Mouse (Mus musculus): Measurements from ENCODE around the gene Ern1. TPM values are rescaled to one million over a fixed set of nuclear protein-coding genes. Genes with fewer than 3 reads are reported as not detected.
A peak's percentile ranks its signal among the peaks of the same experiment; 100 is the strongest.

Ern1 gene
- polyA plus RNA-seq, 1 experiment from 2014 or later: 4.7 TPM

GRCm38 (mm10) chr11:106478745-106479144 is 8.9 kb downstream of the Ern1 start:
- Histone ChIP-seq H3K4me3 (ENCODE audit: low read length) (no peak overlapping the region), H3K4me1 (ENCODE audit: control insufficient read depth, insufficient read depth, low read length) (no peaks in the 10 kb centered on the region), H3K27ac (ENCODE audit: low read length) (no peak overlapping the region), H3K4me2 (ENCODE audit: low read depth, low read length) (no peak overlapping the region), H3K36me3 (ENCODE audit: control insufficient read depth, insufficient read depth) (no peaks in the 10 kb centered on the region), H3K27me3 (ENCODE audit: control insufficient read depth, insufficient read depth, low read length) (no peaks in the 10 kb centered on the region), H3K9me3 (replicated peaks; ENCODE audit: control insufficient read depth, low read length) (no peaks in the 10 kb centered on the region), H3K9ac (ENCODE audit: low read length) (no peak overlapping the region)
- no peak for ATAC-seq (replicated peaks; ENCODE audit: extremely low read depth, insufficient read depth, low FRiP score)
- 52% methylated on average over 1 of the region's 1 CpGs for WGBS

- Histone ChIP-seq H3K4me2 (ENCODE audit: low read depth, low read length) (no peak overlapping the region), H3K9me3 (replicated peaks; ENCODE audit: control insufficient read depth, low read length) (no peaks in the 10 kb centered on the region), H3K4me1 (ENCODE audit: control insufficient read depth, insufficient read depth, low read length) (no peaks in the 10 kb centered on the region), H3K4me3 (ENCODE audit: low read length) (no peak overlapping the region), H3K36me3 (ENCODE audit: control insufficient read depth, insufficient read depth) (no peaks in the 10 kb centered on the region), H3K27ac (ENCODE audit: low read length) (no peak overlapping the region), H3K27me3 (ENCODE audit: control insufficient read depth, insufficient read depth, low read length) (no peaks in the 10 kb centered on the region), H3K9ac (ENCODE audit: low read length) (no peak overlapping the region)
- WGBS: 80% methylated on average over 4 of the region's 4 CpGs
- ATAC-seq (replicated peaks; ENCODE audit: extremely low read depth, insufficient read depth, low FRiP score): no peak
These were observed 10.0 kb downstream of the Ern1 start for GRCm38 (mm10) chr11:106477505-106478160.

- WGBS: 52% methylated on average over 1 of the region's 1 CpGs
- no peaks in the 10 kb centered on the region for H3K36me3 ChIP-seq (ENCODE audit: control insufficient read depth, insufficient read depth)
- no peak overlapping the region for H3K27ac ChIP-seq (ENCODE audit: low read length)
- H3K9ac ChIP-seq (ENCODE audit: low read length): no peak overlapping the region
- no peak for ATAC-seq (replicated peaks; ENCODE audit: extremely low read depth, insufficient read depth, low FRiP score)
- no peak overlapping the region for H3K4me2 ChIP-seq (ENCODE audit: low read depth, low read length)
- no peak overlapping the region for H3K4me3 ChIP-seq (ENCODE audit: low read length)
- no peaks in the 10 kb centered on the region for H3K27me3 ChIP-seq (ENCODE audit: control insufficient read depth, insufficient read depth, low read length)
- no peaks in the 10 kb centered on the region for H3K9me3 ChIP-seq (replicated peaks; ENCODE audit: control insufficient read depth, low read length)
- no peaks in the 10 kb centered on the region for H3K4me1 ChIP-seq (ENCODE audit: control insufficient read depth, insufficient read depth, low read length)
These were observed 12.3 kb downstream of the Ern1 start for GRCm38 (mm10) chr11:106475309-106475708.

- no peaks in the 10 kb centered on the region for H3K36me3 ChIP-seq (ENCODE audit: control insufficient read depth, insufficient read depth)
- no peak overlapping the region for H3K4me3 ChIP-seq (ENCODE audit: low read length)
- H3K9ac ChIP-seq (ENCODE audit: low read length): no peak overlapping the region
- no peaks in the 10 kb centered on the region for H3K27me3 ChIP-seq (ENCODE audit: control insufficient read depth, insufficient read depth, low read length)
- 0 out of 2 replicates have a peak overlapping the region, but pooled peaks have one; percentile 7 for H3K27ac ChIP-seq (ENCODE audit: low read length)
- H3K4me1 ChIP-seq (ENCODE audit: control insufficient read depth, insufficient read depth, low read length): no peaks in the 10 kb centered on the region
- no peaks in the 10 kb centered on the region for H3K9me3 ChIP-seq (replicated peaks; ENCODE audit: control insufficient read depth, low read length)
- no peak for ATAC-seq (replicated peaks; ENCODE audit: extremely low read depth, insufficient read depth, low FRiP score)
- no peak overlapping the region for H3K4me2 ChIP-seq (ENCODE audit: low read depth, low read length)
- WGBS: 80% methylated on average over 1 of the region's 1 CpGs
These were observed 16.0 kb downstream of the Ern1 start for GRCm38 (mm10) chr11:106471629-106472028.

- no peaks in the 10 kb centered on the region for H3K27me3 ChIP-seq (ENCODE audit: control insufficient read depth, insufficient read depth, low read length)
- ATAC-seq (replicated peaks; ENCODE audit: extremely low read depth, insufficient read depth, low FRiP score): no peak
- no peaks in the 10 kb centered on the region for H3K36me3 ChIP-seq (ENCODE audit: control insufficient read depth, insufficient read depth)
- no peak overlapping the region for H3K27ac ChIP-seq (ENCODE audit: low read length)
- no peak overlapping the region for H3K4me2 ChIP-seq (ENCODE audit: low read depth, low read length)
- H3K9me3 ChIP-seq (replicated peaks; ENCODE audit: control insufficient read depth, low read length): no peaks in the 10 kb centered on the region
- H3K9ac ChIP-seq (ENCODE audit: low read length): no peak overlapping the region
- 84% methylated on average over 1 of the region's 1 CpGs for WGBS
- no peak overlapping the region for H3K4me3 ChIP-seq (ENCODE audit: low read length)
- peaks cover 3% of the 10 kb centered on the region; the same call in 1 of the 2 replicates for H3K4me1 ChIP-seq (ENCODE audit: control insufficient read depth, insufficient read depth, low read length)
These were observed 19.1 kb downstream of the Ern1 start for GRCm38 (mm10) chr11:106468509-106468908.

- 88% methylated on average over 4 of the region's 4 CpGs for WGBS
- ATAC-seq (replicated peaks; ENCODE audit: extremely low read depth, insufficient read depth, low FRiP score): no peak
- Histone ChIP-seq H3K27me3 (ENCODE audit: control insufficient read depth, insufficient read depth, low read length) (no peaks in the 10 kb centered on the region), H3K4me1 (ENCODE audit: control insufficient read depth, insufficient read depth, low read length) (peaks cover 17% of the 10 kb centered on the region), H3K9me3 (replicated peaks; ENCODE audit: control insufficient read depth, low read length) (no peaks in the 10 kb centered on the region), H3K4me2 (ENCODE audit: low read depth, low read length) (no peak overlapping the region), H3K36me3 (ENCODE audit: control insufficient read depth, insufficient read depth) (no peaks in the 10 kb centered on the region), H3K4me3 (ENCODE audit: low read length) (no peak overlapping the region), H3K9ac (ENCODE audit: low read length) (no peak overlapping the region), H3K27ac (ENCODE audit: low read length) (no peak overlapping the region)
These were observed 21.7 kb downstream of the Ern1 start for GRCm38 (mm10) chr11:106465932-106466331.

- H3K27me3 ChIP-seq (ENCODE audit: control insufficient read depth, insufficient read depth, low read length): no peaks in the 10 kb centered on the region
- no peak overlapping the region for H3K4me2 ChIP-seq (ENCODE audit: low read depth, low read length)
- H3K4me1 ChIP-seq (ENCODE audit: control insufficient read depth, insufficient read depth, low read length): peaks cover 17% of the 10 kb centered on the region
- no peaks in the 10 kb centered on the region for H3K36me3 ChIP-seq (ENCODE audit: control insufficient read depth, insufficient read depth)
- no peak for ATAC-seq (replicated peaks; ENCODE audit: extremely low read depth, insufficient read depth, low FRiP score)
- no peak overlapping the region for H3K4me3 ChIP-seq (ENCODE audit: low read length)
- WGBS: 95% methylated on average over 1 of the region's 1 CpGs
- no peak overlapping the region for H3K27ac ChIP-seq (ENCODE audit: low read length)
- no peaks in the 10 kb centered on the region for H3K9me3 ChIP-seq (replicated peaks; ENCODE audit: control insufficient read depth, low read length)
- H3K9ac ChIP-seq (ENCODE audit: low read length): no peak overlapping the region
These were observed 22.1 kb downstream of the Ern1 start for GRCm38 (mm10) chr11:106465545-106465903.

GRCm38 (mm10) chr11:106464681-106465544 is 22.7 kb downstream of the Ern1 start:
- Histone ChIP-seq H3K4me1 (ENCODE audit: control insufficient read depth, insufficient read depth, low read length) (peaks cover 17% of the 10 kb centered on the region), H3K4me3 (ENCODE audit: low read length) (no peak overlapping the region), H3K9me3 (replicated peaks; ENCODE audit: control insufficient read depth, low read length) (no peaks in the 10 kb centered on the region), H3K4me2 (ENCODE audit: low read depth, low read length) (no peak overlapping the region), H3K9ac (ENCODE audit: low read length) (no peak overlapping the region), H3K36me3 (ENCODE audit: control insufficient read depth, insufficient read depth) (no peaks in the 10 kb centered on the region), H3K27ac (ENCODE audit: low read length) (no peak overlapping the region), H3K27me3 (ENCODE audit: control insufficient read depth, insufficient read depth, low read length) (no peaks in the 10 kb centered on the region)
- ATAC-seq (replicated peaks; ENCODE audit: extremely low read depth, insufficient read depth, low FRiP score): no peak
- WGBS: 80% methylated on average over 4 of the region's 4 CpGs

- Histone ChIP-seq H3K4me2 (ENCODE audit: low read depth, low read length) (no peak overlapping the region), H3K27ac (ENCODE audit: low read length) (no peak overlapping the region), H3K4me3 (ENCODE audit: low read length) (no peak overlapping the region), H3K4me1 (ENCODE audit: control insufficient read depth, insufficient read depth, low read length) (peaks cover 17% of the 10 kb centered on the region), H3K9me3 (replicated peaks; ENCODE audit: control insufficient read depth, low read length) (no peaks in the 10 kb centered on the region), H3K27me3 (ENCODE audit: control insufficient read depth, insufficient read depth, low read length) (no peaks in the 10 kb centered on the region), H3K36me3 (ENCODE audit: control insufficient read depth, insufficient read depth) (no peaks in the 10 kb centered on the region), H3K9ac (ENCODE audit: low read length) (no peak overlapping the region)
- WGBS: 70% methylated on average over 5 of the region's 5 CpGs
- no peak for ATAC-seq (replicated peaks; ENCODE audit: extremely low read depth, insufficient read depth, low FRiP score)
These were observed 23.8 kb downstream of the Ern1 start for GRCm38 (mm10) chr11:106463845-106464244.
